Mouse (Mus musculus) cerebellum, adult 9-10 months (tissue): ENCODE data around the gene Slc25a21.

Experiments used
- DNase-seq: peaks from one replicate; pipeline ENCODE4 v3.0.0; 2022

Gene Slc25a21

GRCm38 (mm10) chr12:56876549-56876948 is 320.7 kb downstream of the Slc25a21 start:
- no peak for DNase-seq

- DNase-seq, result no peak
Observed at GRCm38 (mm10) chr12:56873204-56873603, 324.1 kb downstream of the Slc25a21 start.

GRCm38 (mm10) chr12:56870569-56870968 is 326.7 kb downstream of the Slc25a21 start:
- no peak for DNase-seq

DNA sequence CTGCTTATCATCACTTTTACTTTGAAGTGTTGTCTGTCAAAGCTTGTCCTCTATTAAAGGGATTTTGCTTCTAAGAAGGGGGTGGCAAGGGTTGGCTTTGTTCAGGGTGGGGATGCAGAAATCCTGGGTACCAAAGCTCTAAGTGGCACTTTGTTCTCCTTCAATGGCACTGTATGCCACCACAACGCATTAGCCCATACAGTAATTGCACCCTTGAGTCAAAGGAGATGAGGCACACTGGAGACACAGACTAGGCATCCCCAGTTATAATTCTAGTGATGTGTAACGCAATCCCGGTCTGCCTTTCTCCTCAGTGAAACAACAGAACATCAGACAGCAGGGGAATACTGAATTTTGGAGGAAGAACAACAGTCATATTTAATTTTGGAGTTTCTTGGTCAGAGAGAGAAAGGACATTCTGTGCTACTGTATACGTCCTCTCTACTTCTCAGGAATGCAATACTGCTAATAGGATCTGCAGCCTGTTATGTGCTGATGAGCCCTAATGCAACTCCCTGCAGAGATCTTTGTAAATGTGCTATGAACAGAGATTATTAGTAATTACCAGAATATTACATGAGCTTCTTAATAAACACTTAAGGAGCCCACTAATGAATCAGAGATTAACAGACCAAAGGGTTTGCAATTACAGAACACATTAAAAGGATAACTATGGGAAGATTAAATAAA is 333.3 kb downstream of the Slc25a21 start:
- DNase-seq, result no peak

- DNase-seq, result no peak
Observed at GRCm38 (mm10) chr12:56852679-56853078, 344.6 kb downstream of the Slc25a21 start.

DNA sequence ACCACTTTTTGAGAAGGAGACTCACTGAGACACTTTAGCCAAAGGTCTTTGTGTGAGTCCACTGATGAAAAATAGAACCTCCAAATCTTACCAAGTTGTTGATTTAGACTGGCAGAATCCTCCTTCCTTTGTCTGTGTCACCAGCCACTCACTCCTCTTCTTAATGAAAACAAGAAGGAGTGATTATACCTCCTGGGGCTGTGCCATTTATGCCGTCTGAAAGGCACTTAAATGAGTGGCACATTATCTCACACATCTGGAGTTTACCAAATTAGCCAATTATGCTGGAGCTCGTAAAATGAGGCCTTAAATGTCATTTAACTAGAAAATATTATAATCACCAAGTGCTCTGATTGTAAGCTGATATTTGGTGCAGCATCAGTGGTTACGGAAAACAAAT is 345.8 kb downstream of the Slc25a21 start:
- DNase-seq, result no peak

GRCm38 (mm10) chr12:56829945-56830344 is 367.3 kb downstream of the Slc25a21 start:
- no peak for DNase-seq

- DNase-seq, result no peak
Observed at GRCm38 (mm10) chr12:56829455-56829883, 367.8 kb downstream of the Slc25a21 start.

DNA sequence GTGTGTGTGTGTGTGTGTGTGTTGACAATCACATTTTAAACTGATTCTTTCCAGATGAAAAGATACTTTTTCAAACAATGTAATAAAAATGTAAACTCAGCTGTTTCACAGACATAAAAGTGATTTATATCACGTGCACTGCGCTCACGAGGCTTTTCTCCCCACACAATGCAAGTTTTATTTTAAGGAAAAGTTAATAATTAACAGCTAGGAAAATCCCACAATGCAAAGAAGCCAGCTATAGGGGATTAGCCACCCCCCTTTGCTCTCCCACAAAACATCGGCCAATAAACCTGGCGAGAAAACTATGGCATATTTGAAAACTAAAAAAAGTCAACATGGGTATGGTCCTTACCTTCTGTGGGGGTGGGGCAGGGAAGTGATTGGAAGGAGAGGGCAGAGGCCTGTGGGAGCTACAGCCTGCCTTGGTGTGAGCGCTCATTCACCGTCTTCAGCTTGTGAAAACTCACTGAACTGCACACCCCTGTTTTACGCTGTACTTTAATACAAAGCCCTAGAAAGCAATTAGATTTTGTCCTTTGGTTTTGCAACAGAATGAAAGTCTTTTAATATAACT is 369.4 kb downstream of the Slc25a21 start:
- no peak for DNase-seq

DNA sequence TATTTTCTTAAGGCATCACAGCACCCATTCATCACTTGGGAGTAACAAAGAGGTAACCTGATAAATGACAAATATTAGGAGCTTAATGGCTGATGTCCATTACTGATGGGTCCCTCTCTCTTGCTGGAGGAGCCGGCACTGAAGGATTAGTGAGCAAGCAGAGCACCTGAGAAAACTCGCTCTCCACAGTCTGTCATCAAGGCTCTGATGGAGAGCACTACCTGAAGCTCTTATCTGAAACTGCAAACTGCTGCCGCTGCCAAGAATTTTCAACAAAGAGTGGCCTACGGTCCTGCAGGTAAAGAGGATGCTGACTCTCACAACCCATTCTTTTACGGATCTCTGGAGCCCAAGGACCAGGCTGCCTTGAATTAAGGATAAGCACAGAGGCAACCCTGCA is 372.6 kb downstream of the Slc25a21 start:
- no peak for DNase-seq

GRCm38 (mm10) chr12:56822122-56822521 is 375.1 kb downstream of the Slc25a21 start:
- no peak for DNase-seq

- DNase-seq, result no peak
Observed at GRCm38 (mm10) chr12:56820604-56821003, 376.7 kb downstream of the Slc25a21 start.

GRCm38 (mm10) chr12:56807483-56807882 is 389.8 kb downstream of the Slc25a21 start:
- no peak for DNase-seq

- no peak for DNase-seq
Observed at GRCm38 (mm10) chr12:56807078-56807477, 390.2 kb downstream of the Slc25a21 start.

DNA sequence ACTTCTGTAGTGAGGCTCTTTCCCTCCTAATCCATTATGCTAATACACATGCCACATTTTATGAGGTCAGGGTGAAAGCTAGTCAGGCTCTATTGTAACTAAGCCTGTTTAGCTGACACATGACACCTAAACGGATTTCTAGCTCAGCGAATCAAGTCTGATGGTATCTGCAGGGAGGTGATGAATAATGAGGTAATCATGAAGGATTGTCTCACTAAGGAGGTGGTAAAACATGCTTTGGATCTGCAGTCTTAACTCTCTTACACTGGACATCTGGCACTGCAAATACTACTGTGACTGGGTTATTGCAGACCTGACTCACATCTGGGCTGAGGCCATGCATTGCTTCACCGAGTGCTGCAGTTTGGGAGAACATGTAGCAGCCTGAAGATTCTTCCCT is 392.8 kb downstream of the Slc25a21 start:
- no peak for DNase-seq

DNA sequence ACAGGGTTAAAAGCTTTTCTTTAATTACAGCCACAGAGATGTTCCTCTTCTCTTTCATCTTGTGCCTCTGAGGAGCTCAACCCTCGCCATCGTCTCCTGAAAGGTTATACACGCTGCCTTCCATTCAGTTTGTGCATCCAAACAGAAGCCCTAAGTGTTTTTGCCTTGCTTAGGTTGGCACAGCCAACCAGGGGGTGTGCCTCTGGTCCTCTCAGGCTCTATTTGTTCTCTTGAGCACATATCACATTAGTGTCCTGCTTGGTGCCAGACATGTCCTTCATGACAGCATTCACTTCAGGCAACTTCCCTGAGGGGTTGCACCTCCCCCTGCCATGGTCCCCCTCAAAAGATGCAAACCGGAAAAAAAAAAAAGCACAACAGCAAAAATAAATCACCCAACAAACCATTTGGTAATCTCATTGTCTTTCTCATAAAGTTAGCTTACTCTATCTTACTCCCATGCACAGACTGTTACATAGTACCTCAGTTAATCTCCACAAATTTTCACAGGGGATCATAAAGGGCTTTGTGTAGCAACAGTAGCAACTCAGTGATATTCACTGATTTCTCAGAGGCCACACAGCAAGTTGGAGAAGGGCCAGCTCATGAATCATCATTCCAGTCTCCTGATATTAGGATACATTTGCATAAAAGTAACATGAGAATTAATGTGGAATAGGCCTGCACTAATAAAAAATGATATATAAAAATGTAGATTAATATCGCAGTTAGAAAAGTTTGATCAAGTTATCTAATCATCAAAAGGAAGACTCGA is 398.4 kb downstream of the Slc25a21 start:
- DNase-seq, result no peak

GRCm38 (mm10) chr12:56789236-56789635 is 408.0 kb downstream of the Slc25a21 start:
- DNase-seq, result no peak

DNA sequence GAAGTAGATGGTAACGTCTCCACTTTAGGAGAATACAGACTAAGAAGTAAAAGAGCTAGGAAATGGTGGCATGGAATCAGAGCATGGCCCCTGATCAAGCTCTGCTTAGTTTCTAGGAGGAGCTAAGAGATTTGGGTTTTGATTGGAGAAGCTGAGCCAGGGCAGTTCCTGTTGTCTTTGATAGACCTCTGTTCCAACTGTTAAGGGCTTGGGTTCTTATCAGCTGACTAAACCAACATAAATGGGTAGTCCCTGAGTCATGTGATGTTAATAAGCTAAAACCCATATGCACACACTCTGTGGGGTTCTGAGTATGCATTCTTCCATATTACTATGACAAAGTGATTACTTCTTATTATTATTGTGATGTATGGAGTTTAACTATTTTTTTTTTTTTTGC is 412.0 kb downstream of the Slc25a21 start:
- no peak for DNase-seq

DNA sequence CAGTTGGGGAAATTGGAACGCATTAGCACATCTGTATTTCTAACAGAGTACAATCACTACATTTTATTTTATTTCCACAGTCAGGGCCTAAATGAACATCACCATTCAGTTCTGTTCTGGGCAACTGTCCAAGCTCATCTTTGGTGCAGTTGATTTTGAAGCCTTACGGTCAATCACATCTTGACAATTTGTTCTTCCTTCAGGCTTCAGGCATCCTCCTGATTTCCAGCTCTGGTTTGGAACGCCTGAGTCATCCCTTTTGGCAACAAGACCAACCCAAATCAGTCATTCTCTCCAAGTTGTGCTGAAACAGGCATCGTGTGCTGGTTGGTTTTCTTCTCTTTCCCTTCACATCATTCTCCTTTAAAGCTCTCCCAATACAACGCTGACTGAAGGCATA is 416.1 kb downstream of the Slc25a21 start:
- no peak for DNase-seq

GRCm38 (mm10) chr12:56779621-56780020 is 417.7 kb downstream of the Slc25a21 start:
- no peak for DNase-seq

- DNase-seq, result no peak
Observed at GRCm38 (mm10) chr12:56773941-56774340, 423.3 kb downstream of the Slc25a21 start.

DNA sequence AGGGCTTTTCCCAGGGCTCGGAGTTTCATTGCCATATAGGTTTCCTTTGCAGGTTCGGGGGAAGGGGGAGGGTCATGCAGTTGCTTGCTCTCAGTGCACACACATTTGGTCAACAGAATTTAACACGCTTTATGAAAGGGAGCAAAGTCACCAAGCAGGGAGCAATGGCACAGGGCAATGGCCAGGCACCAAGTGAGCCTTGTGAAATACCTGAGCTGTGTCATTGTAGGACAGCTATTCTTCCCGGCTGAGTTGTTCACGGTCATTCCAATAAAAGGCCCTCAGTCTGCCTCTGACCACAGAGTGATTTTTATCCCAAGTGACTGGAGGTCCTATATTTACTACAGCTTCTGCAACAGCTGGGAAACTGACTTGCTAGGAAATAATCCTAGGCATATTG is 427.9 kb downstream of the Slc25a21 start:
- no peak for DNase-seq

GRCm38 (mm10) chr12:56767474-56767873 is 429.8 kb downstream of the Slc25a21 start:
- DNase-seq, result no peak

DNA sequence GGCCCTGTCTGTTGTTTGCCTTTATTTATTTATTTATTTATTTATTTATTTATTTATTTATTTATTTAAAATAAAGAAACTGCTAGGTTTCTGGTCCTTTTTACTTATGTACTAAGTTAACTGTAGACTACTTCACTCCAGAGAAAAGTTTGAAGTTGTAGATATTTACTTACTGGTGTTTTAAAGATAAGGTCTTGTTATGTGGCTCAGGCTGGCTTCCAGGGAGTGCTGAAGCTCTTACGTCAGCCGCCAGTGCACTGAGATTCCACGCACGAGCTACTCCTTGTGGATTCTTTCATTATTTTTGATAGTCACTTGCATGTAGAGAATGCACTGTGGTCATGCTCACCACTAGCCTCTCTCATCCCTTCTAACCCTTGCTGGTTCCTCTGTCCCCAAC is 460.2 kb downstream of the Slc25a21 start:
- no peak for DNase-seq
